Mouse (Mus musculus): ENCODE measurements around the gene Eif2ak4. TPM values are rescaled to one million over a fixed set of nuclear protein-coding genes. Genes with fewer than 3 reads are reported as not detected.

Gene Eif2ak4
- total and polyA plus RNA-seq, 3 experiments: 16.1 to 22.3 (median 18.1) TPM

GRCm38 (mm10) chr2:118412821-118413220, 24.4 kb downstream of the Eif2ak4 start:
- Histone ChIP-seq H3K27ac (ENCODE audit: insufficient read depth, low read depth) (no peak overlapping the region), H3K79me2 (replicated peaks; ENCODE audit: control insufficient read depth, extremely low read depth, insufficient read depth, poor library complexity, severe bottlenecking) (no peaks in the 10 kb centered on the region), H3K36me3 (replicated peaks in 1 of 2; ENCODE audit: control insufficient read depth in 1 of 2, insufficient read depth in 1 of 2, low read length in 1 of 2) (peaks cover 52 to 88% of the 10 kb centered on the region in 2 experiments), H3K4me1 (ENCODE audit: control insufficient read depth in 1 of 2, insufficient read depth in 2 of 2) (peaks cover 0 to 4% of the 10 kb centered on the region in 2 experiments; a peak in 1 of 4 replicates), H3K27me3 (replicated peaks) (no peaks in the 10 kb centered on the region), H3K9ac (ENCODE audit: insufficient read depth, low read depth) (no peak overlapping the region), H3K4me3 (replicated peaks in 1 of 3; ENCODE audit: low read depth in 2 of 3, low read length in 2 of 3, poor library complexity in 1 of 3) (no peak overlapping the region), H3K9me3 (replicated peaks; ENCODE audit: low read length) (peaks cover 3% of the 10 kb centered on the region), H3K4me2 (ENCODE audit: insufficient read depth, low read depth, poor library complexity, severe bottlenecking) (no peak overlapping the region)
- DNase-seq (ENCODE audit: extremely low read depth): no peak
- in situ Hi-C loops (cut with MboI; ENCODE audit: low pct_ligation_motif_present, low pct_unique_long_range_greater_than_20kb, low sequenced_read_pairs) (no loop called here), dilution Hi-C loops (cut with MboI; ENCODE audit: extremely low pct_ligation_motif_present, extremely low pct_unique_long_range_greater_than_20kb, low sequenced_read_pairs) (no loop called here)
- TF ChIP-seq POLR2AphosphoS2 (IDR thresholded peaks at IDR 0.05; ENCODE audit: low read depth, low read length) (no peak), MEF2A (IDR thresholded peaks at IDR 0.05; ENCODE audit: borderline replicate concordance, low read depth, low read length) (no peak), TBP (conservative IDR thresholded peaks at IDR 0.05; ENCODE audit: low read depth, low read length) (no peak), SIN3A (IDR thresholded peaks at IDR 0.05; ENCODE audit: low read length) (no peak), IRF4 (IDR thresholded peaks at IDR 0.05; ENCODE audit: low read depth, low read length) (no peak), ZMIZ1 (IDR thresholded peaks at IDR 0.05; ENCODE audit: low read depth, low read length) (no peak), NRF1 (IDR thresholded peaks at IDR 0.05; ENCODE audit: low read depth, low read length) (no peak), TCF12 (IDR thresholded peaks at IDR 0.05; ENCODE audit: low read depth, low read length) (no peak), RAD21 (IDR thresholded peaks at IDR 0.05; ENCODE audit: low read depth, low read length) (no peak), BHLHE40 (IDR thresholded peaks at IDR 0.05; ENCODE audit: low read depth, low read length) (no peak), MAZ (IDR thresholded peaks at IDR 0.05; ENCODE audit: low read depth, low read length) (no peak), ZC3H11A (IDR thresholded peaks at IDR 0.05; ENCODE audit: low read depth, low read length) (no peak), JUND (conservative IDR thresholded peaks at IDR 0.05; ENCODE audit: low read depth, low read length) (no peak), ELF1 (IDR thresholded peaks at IDR 0.05; ENCODE audit: low read depth, low read length) (no peak)

GRCm38 (mm10) chr2:118415601-118416355, 27.4 kb downstream of the Eif2ak4 start:
- H3K4me2 ChIP-seq (ENCODE audit: insufficient read depth, low read depth, poor library complexity, severe bottlenecking): no peak overlapping the region
- H3K27ac ChIP-seq (ENCODE audit: insufficient read depth, low read depth): no peak overlapping the region
- TF ChIP-seq MAZ (IDR thresholded peaks at IDR 0.05; ENCODE audit: low read depth, low read length): no peak
- no peak for TF ChIP-seq E2F4 (IDR thresholded peaks at IDR 0.05; ENCODE audit: insufficient replicate concordance, low read depth, low read length)
- no peak for TF ChIP-seq NRF1 (IDR thresholded peaks at IDR 0.05; ENCODE audit: low read depth, low read length)
- no peak for TF ChIP-seq CHD1 (IDR thresholded peaks at IDR 0.05; ENCODE audit: low read depth, low read length)
- no peak for TF ChIP-seq MAFK (IDR thresholded peaks at IDR 0.05; ENCODE audit: insufficient replicate concordance, low read length)
- no peak for TF ChIP-seq MAX (IDR thresholded peaks at IDR 0.05; ENCODE audit: low read length)
- TF ChIP-seq ZC3H11A (IDR thresholded peaks at IDR 0.05; ENCODE audit: low read depth, low read length): no peak
- TF ChIP-seq ELF1 (IDR thresholded peaks at IDR 0.05; ENCODE audit: low read depth, low read length): no peak
- no peak for TF ChIP-seq POLR2AphosphoS2 (IDR thresholded peaks at IDR 0.05; ENCODE audit: low read depth, low read length)
- TF ChIP-seq ZMIZ1 (IDR thresholded peaks at IDR 0.05; ENCODE audit: low read depth, low read length): no peak
- no peak for TF ChIP-seq JUN (IDR thresholded peaks at IDR 0.05; ENCODE audit: insufficient read depth, low read depth, low read length)
- no peak for TF ChIP-seq BHLHE40 (IDR thresholded peaks at IDR 0.05; ENCODE audit: low read depth, low read length)
- no peak for TF ChIP-seq ZNF384 (IDR thresholded peaks at IDR 0.05; ENCODE audit: low read depth, low read length)
- TF ChIP-seq JUND (conservative IDR thresholded peaks at IDR 0.05; ENCODE audit: low read depth, low read length): no peak
- TF ChIP-seq PAX5 (IDR thresholded peaks at IDR 0.05; ENCODE audit: low read length): no peak
- dilution Hi-C loops (cut with MboI; ENCODE audit: extremely low pct_ligation_motif_present, extremely low pct_unique_long_range_greater_than_20kb, low sequenced_read_pairs): no loop called here
- no peaks in the 10 kb centered on the region for H3K79me2 ChIP-seq (replicated peaks; ENCODE audit: control insufficient read depth, extremely low read depth, insufficient read depth, poor library complexity, severe bottlenecking)
- DNase-seq (ENCODE audit: extremely low read depth): no peak
- H3K9ac ChIP-seq (ENCODE audit: insufficient read depth, low read depth): no peak overlapping the region
- H3K9me3 ChIP-seq (replicated peaks; ENCODE audit: low read length): peaks cover 3% of the 10 kb centered on the region
- in situ Hi-C loops (cut with MboI; ENCODE audit: low pct_ligation_motif_present, low pct_unique_long_range_greater_than_20kb, low sequenced_read_pairs): no loop called here
- no peaks in the 10 kb centered on the region for H3K4me1 ChIP-seq (ENCODE audit: control insufficient read depth in 1 of 2, insufficient read depth in 2 of 2)
- no peak overlapping the region for H3K4me3 ChIP-seq (replicated peaks in 1 of 3; ENCODE audit: low read depth in 2 of 3, low read length in 2 of 3, poor library complexity in 1 of 3)
- peaks cover 56 to 93% of the 10 kb centered on the region in 2 experiments for H3K36me3 ChIP-seq (replicated peaks in 1 of 2; ENCODE audit: control insufficient read depth in 1 of 2, insufficient read depth in 1 of 2, low read length in 1 of 2)
- no peaks in the 10 kb centered on the region for H3K27me3 ChIP-seq (replicated peaks)
